Mouse (Mus musculus) liver, adult 2 months (tissue): ENCODE results near the gene Egln1. TPM values are rescaled to one million over a fixed set of nuclear protein-coding genes. Genes with fewer than 3 reads are reported as not detected.

Experiments
- DNase-seq: peaks from one replicate; pipeline ENCODE4 v3.0.0-alpha.2; 2011; ENCODE audit warnings: low read depth, low spot score; ENCODE audit errors: extremely low read depth
- H3K27ac ChIP-seq: fragments of 200-500 bp; replicated peaks from 2 replicates; pipeline ENCODE4 v1.5.1; 2012; ENCODE audit warnings: low read depth, mild to moderate bottlenecking, control low read depth, inconsistent platforms, low read length; ENCODE audit not compliant: insufficient read depth
- H3K27me3 ChIP-seq: fragments of 200-500 bp; 2 replicates; pipeline ENCODE4 v1.6.1; 2012; ENCODE audit warnings: mild to moderate bottlenecking, moderate library complexity, low read length, inconsistent platforms; ENCODE audit not compliant: control insufficient read depth, insufficient read depth
- H3K36me3 ChIP-seq: fragments of 200-500 bp; 2 replicates; pipeline ENCODE4 v1.6.1; 2012; ENCODE audit warnings: low read length, inconsistent platforms; ENCODE audit not compliant: control insufficient read depth, insufficient read depth
- H3K4me1 ChIP-seq: fragments of 200-500 bp; 2 replicates; pipeline ENCODE4 v1.6.1; 2011; ENCODE audit warnings: low read length; ENCODE audit not compliant: control insufficient read depth, insufficient read depth
- H3K4me3 ChIP-seq: fragments of 200-500 bp; 2 replicates; pipeline ENCODE4 v1.5.1; 2011; ENCODE audit warnings: low read depth, mild to moderate bottlenecking, control low read depth, low read length, moderate library complexity; ENCODE audit not compliant: insufficient read depth
- H3K79me2 ChIP-seq: fragments of 200-500 bp; 2 replicates; pipeline ENCODE4 v1.6.1; 2012; ENCODE audit warnings: inconsistent platforms, mild to moderate bottlenecking, low read length, moderate library complexity; ENCODE audit not compliant: control insufficient read depth, insufficient read depth
- H3K9ac ChIP-seq: fragments of 200-500 bp; 2 replicates; pipeline ENCODE4 v1.6.1; 2012; ENCODE audit warnings: low read depth, mild to moderate bottlenecking, control low read depth, inconsistent platforms, low read length
- CTCF ChIP-seq: fragments of 200-500 bp; IDR thresholded peaks from 2 replicates; pipeline ENCODE4 v1.5.1; 2011; ENCODE audit warnings: low read depth, low read length, control low read depth
- POLR2A ChIP-seq: fragments of 200-500 bp; IDR thresholded peaks from 2 replicates; pipeline ENCODE4 v1.6.1; 2011; ENCODE audit warnings: low read length, control low read depth; ENCODE audit not compliant: insufficient read depth; ENCODE audit errors: extremely low read depth
- WGBS: fragments of 180-500 bp; shearing (Covaris S2); methylation state at CpG from one replicate; pipeline ENCODE4 v1.1.7; 2018; 5-methylcytosine and 5-hydroxymethylcytosine counted together
- polyA plus RNA-seq: library from polyadenylated mRNA; depleted of rRNA; stranded (reverse); fragments of >200 nt; gene quantifications from 2 replicates; pipeline ENCODE4 v1.2.3, GENCODE M21; 2012
- total RNA-seq: library from RNA; depleted of rRNA; stranded (reverse); fragments of >200 nt; gene quantifications from 2 replicates; pipeline ENCODE4 v1.2.3, GENCODE M21; 2014

Egln1 gene
- total and polyA plus RNA-seq, 2 experiments, result 11.2 to 12.1 TPM

DNA sequence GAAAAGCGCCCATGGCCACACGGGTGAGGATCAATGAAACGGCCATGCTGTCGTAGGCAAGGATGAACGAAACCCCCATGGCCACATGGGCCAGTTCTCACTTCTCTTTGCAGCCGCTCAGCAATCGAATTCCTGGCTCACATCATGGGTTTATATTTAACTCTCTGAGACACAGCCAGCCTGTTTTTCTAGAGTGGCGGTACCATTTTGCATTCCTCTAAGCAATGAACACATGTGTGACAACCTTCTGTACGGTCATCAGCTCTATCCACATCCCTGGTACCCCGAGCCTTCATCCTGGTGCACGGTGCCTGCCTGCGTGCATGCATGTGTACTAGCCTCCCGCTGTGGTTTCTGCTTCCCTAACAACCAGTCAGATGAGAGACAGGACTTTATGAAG is 19.0 kb downstream of the Egln1 start:
- no peak overlapping the region for H3K9ac ChIP-seq
- DNase-seq, result peak; percentile 41
- no peaks in the 10 kb centered on the region for H3K36me3 ChIP-seq
- no peaks in the 10 kb centered on the region; the same call in 1 of the 2 replicates for H3K27me3 ChIP-seq
- peaks cover 22% of the 10 kb centered on the region; the same call in 1 of the 2 replicates for H3K79me2 ChIP-seq
- H3K27ac ChIP-seq, result no peak overlapping the region
- no peak overlapping the region for H3K4me3 ChIP-seq
- no peak for TF ChIP-seq POLR2A
- no peak for TF ChIP-seq CTCF
- H3K4me1 ChIP-seq, result peaks cover 17% of the 10 kb centered on the region
- WGBS, result 48% methylated on average over 13 of the region's 13 CpGs

- no peaks in the 10 kb centered on the region; the same call in 1 of the 2 replicates for H3K27me3 ChIP-seq
- no peak overlapping the region for H3K27ac ChIP-seq
Measured at GRCm38 (mm10) chr8:124929006-124929405, 20.1 kb downstream of the Egln1 start.

GRCm38 (mm10) chr8:124926351-124926771 is 22.8 kb downstream of the Egln1 start:
- WGBS, result 9% methylated on average over 10 of the region's 10 CpGs
- no peak overlapping the region for H3K4me3 ChIP-seq
- peak; percentile 89 for DNase-seq
- H3K27ac ChIP-seq, result no peak overlapping the region
- no peaks in the 10 kb centered on the region; the same call in 1 of the 2 replicates for H3K27me3 ChIP-seq
- H3K36me3 ChIP-seq, result no peaks in the 10 kb centered on the region
- peaks cover 12% of the 10 kb centered on the region; the same call in 1 of the 2 replicates for H3K79me2 ChIP-seq
- no peak for TF ChIP-seq CTCF
- TF ChIP-seq POLR2A, result no peak
- peaks cover 41% of the 10 kb centered on the region for H3K4me1 ChIP-seq
- H3K9ac ChIP-seq, result no peak overlapping the region

More at GRCm38 (mm10) chr8:124929006-124929405, 20.1 kb downstream of the Egln1 start:
- no peaks in the 10 kb centered on the region for H3K36me3 ChIP-seq
- 93% methylated on average over 11 of the region's 11 CpGs for WGBS
- no peak overlapping the region for H3K9ac ChIP-seq
- H3K4me1 ChIP-seq, result peaks cover 23% of the 10 kb centered on the region
- DNase-seq, result no peak
- H3K79me2 ChIP-seq, result peaks cover 13% of the 10 kb centered on the region; the same call in 1 of the 2 replicates
- no peak for TF ChIP-seq CTCF
- TF ChIP-seq POLR2A, result no peak
- no peak overlapping the region for H3K4me3 ChIP-seq

- no peak overlapping the region for H3K27ac ChIP-seq
- no peak for DNase-seq
Measured at GRCm38 (mm10) chr8:124925544-124926266, 23.4 kb downstream of the Egln1 start.

DNA sequence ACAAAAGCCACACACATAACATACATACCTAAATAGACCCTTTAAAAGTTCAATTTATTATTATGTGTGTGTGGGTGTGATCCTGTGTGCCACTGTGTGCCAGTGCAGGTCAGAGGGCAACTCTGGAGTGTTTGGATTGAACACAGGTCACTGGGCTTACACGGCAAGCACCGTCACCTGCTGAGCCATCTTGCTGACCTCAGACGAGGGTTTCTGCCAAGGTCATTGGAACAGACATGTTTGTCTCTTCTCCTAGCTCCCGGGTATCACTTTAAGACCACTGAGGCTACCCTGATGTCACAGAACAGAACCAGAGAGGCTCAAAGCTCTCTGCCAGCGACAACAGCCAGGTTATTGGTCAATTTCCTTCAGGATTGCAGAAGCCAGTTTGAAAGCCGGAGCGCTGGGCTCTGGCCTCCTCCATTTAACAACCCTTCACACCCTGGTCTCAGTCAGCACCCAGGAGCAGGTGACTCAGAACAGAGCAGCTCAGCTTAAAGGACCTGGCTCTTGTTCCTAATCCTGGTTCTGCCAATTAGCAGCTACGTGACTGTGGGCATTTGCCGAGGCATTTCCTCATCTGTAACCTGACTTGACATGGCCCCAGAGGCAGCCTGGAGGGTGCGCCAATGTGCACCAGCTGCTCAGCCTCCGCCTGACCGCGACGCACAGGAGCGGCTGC is 25.0 kb downstream of the Egln1 start:
- H3K27me3 ChIP-seq, result no peaks in the 10 kb centered on the region; the same call in 1 of the 2 replicates

More at GRCm38 (mm10) chr8:124925544-124926266, 23.4 kb downstream of the Egln1 start:
- Histone ChIP-seq H3K4me1 (peaks cover 43% of the 10 kb centered on the region), H3K79me2 (peaks cover 16% of the 10 kb centered on the region; the same call in 1 of the 2 replicates), H3K9ac (no peak overlapping the region), H3K27me3 (no peaks in the 10 kb centered on the region; the same call in 1 of the 2 replicates), H3K4me3 (no peak overlapping the region), H3K36me3 (no peaks in the 10 kb centered on the region)
- TF ChIP-seq POLR2A (no peak), CTCF (no peak)
- WGBS, result 61% methylated on average over 14 of the region's 14 CpGs

More for the DNA sequence above, 25.0 kb downstream of the Egln1 start:
- H3K4me1 ChIP-seq, result peaks cover 40% of the 10 kb centered on the region
- no peak overlapping the region for H3K4me3 ChIP-seq
- DNase-seq, result peak; percentile 94
- no peak overlapping the region for H3K9ac ChIP-seq
- peaks cover 21% of the 10 kb centered on the region for H3K79me2 ChIP-seq
- no peak overlapping the region for H3K27ac ChIP-seq
- H3K36me3 ChIP-seq, result no peaks in the 10 kb centered on the region
- WGBS, result 38% methylated on average over 15 of the region's 15 CpGs
- TF ChIP-seq CTCF, result no peak
- no peak for TF ChIP-seq POLR2A
